Mouse (Mus musculus): Measurements from ENCODE around the gene Rhobtb1.

GRCm38 (mm10) chr10:69204677-69205400 is 53.6 kb downstream of the Rhobtb1 start:
- TF ChIP-seq POLR2A (IDR thresholded peaks at IDR 0.05; ENCODE audit: extremely low read depth, insufficient read depth, low read length), result no peak
- TF ChIP-seq CTCF (IDR thresholded peaks at IDR 0.05; ENCODE audit: extremely low read depth, insufficient read depth, low read length), result no peak

Data from cortical plate, adult 2 months (tissue).